Mouse (Mus musculus) urinary bladder, postnatal 14 days (tissue): Measurements from ENCODE around the gene Gstp2.

ENCODE experiments used
- DNase-seq: peaks from one replicate; pipeline ENCODE4 v3.0.0; 2021; ENCODE audit warnings: low spot score

Gene Gstp2

DNA sequence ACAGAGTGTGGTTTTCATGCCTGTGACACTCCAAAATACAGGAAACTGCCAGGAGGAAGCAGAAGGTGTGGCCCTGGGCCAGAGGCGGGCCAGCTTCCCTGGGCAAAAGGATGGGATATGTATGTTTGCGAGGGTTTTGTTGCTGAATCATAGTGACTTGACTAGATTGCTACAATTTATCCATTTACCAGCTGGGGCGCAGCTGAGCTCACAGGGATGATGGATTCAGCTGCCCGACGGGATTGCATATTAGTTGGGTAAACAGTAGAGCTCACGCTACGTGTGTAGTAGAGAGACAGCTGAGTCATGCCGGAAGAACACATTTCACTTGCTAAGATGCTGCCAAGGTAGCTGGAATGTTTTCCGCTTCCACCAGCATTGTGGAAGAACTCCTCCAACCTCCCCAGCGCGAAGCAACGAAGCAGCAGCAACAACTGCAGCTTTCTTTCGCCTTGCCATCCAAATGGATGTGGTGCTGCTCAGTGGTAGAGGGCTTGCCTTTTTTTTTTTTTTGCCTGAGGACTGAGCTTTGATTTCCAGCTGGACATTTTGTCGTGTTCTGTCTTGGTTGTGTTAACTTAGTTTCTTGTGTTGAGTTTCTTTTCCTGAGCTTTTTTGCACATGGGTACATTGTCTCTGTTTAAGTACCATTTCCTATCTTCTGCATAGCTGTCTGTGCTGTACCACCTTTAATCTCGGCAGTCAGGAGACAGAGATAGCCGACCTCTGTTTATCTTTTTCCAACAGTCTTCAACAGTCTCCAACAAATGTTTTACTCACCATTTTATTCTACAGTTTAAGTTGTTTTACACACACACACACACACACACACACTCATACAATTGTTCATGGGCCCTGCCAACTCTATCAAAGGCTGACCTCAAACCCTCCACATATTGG is at the start of gene Gstp2:
Gstp2 (minus strand) TSS at position 58 of the 900 bp plus-strand sequence.
- DNase-seq = peak; percentile 91

DNA sequence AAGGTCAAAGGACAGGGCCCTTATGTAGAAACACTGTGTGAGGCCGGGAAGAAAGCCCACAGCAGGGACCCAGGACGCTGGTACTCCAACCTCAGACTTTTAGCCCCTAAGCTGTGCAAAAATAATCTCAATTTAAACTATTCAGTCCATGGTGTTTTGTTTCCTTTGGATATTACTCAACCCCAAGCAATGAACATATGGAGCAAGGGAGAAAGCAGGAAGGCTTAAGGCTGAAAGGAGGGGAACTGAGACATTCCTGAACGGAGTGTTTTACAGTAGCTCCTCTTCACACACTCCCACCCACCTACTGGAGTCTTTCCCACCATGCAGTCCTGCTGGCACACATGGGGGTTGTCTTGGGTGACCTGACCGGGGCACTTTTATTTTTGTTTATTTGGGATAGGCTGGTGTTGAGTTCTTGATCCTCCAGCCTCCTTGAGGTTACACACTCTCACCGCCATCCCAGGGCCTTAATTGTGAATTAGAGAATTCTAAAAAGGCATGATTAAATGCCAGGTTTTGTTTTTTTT is 49.0 kb upstream of the Gstp2 start:
- DNase-seq = no peak

DNA sequence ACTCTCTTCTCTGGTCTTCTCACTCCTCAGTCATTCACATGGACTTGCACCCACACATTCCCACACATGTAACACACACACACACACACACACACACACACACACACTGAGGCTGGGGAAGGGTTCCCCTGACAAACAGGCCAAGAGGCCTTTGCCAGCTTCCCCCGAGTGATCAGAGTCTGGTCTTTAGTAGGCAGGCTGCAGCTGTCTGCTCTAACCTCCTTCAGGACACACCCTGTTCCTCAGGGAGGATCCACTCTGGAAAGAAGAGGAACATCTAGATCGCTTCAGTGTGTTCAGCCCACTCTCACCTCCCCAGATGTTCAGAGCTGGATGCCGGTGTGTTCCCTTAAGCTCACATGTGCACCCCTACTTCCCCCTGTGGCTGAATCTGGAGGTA is 48.5 kb upstream of the Gstp2 start:
- DNase-seq = no peak

DNA sequence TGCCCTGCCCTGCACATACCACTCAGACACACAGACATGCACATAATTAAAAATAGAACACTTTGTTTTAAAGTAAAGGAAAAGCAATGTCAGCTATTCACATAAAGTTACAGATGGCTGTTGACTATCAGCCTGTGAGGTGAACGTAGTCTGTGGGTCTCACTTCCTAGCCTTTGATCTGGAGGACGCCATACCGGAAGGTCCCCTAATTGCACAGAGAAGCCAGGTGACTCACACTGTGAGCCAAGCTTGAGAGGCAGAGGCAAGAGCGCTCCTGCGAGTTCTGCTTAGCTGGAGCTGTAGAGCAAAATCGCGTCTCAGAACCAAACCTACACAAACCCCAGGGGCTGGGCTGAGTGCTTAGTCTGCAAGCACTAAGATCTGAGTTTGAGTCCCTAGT is 47.9 kb upstream of the Gstp2 start:
- DNase-seq = no peak

DNA sequence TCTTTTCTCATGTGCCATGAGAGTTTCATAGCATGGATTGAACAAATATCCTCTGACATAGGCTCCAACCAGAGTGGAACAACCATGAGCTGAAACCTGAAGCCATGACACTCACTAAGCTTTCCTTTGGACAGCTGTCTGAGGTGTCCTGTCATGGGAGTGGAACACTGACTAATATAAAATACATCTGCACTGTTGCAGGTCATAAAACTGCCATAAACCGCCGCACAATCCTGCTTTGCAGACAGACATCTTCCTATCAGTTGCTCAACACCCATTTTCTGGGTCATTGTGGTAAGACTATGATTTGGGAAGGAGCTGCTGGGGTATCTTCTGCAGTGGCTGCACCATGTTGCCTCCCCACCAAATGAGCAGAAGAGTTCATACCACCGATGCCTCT is 46.9 kb upstream of the Gstp2 start:
- no peak for DNase-seq

DNA sequence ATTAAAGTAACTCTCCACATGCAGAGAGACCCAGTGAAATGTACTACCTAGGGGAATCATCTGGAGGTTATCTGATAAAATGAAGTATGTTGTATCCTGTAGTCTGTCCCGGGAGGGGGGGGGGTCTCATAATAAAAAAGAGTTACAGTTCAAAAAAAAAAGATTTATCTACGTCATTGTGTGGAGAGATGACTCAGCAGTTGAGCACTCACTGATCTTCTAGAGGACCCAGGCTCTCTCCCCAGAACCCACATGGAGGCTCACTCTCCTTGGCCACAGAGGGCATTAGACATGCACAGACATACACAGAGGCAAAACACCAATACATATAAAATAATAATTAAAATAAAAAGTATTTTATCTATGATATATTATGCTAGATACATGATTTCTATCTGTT is 45.6 kb upstream of the Gstp2 start:
- DNase-seq = no peak

DNA sequence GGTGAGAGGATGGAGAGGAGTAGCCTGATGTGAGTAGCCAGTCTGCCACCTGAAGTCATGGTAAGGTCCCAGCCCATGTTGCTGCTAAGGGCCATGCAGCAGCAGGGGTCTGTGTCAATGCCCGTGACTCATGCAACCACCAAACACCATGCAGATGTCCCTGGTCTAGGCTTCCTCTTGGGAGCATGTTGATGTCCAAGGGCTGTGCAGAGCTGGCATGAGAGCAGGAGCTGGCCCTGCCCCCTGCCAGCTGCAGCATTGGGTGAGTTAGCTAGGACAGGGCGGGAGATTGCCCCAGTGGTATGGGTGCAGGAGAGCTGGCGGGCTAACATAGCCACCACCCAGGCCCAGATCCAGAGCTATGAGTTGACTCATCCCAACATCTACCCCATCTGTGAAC is 44.6 kb upstream of the Gstp2 start:
- no peak for DNase-seq

DNA sequence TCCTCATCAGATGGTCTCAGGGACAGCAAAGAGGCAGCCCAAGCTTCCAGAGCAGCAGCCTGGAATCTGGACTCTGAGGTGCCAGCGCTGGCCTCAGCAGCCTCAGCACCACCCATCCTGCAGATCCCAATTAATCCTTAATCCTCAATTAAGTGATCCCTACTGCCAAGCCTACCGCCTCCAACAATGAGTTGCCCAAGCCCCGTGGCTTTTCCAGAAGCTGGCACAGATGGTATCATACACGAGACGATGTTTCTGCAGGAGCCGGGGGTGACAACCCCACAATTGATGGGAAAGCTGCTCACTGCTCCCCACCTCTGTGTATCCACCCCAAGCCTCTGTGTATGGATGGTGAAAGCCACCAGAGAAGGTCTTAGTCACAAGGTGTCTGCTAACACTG is 43.3 kb upstream of the Gstp2 start:
- DNase-seq = no peak

DNA sequence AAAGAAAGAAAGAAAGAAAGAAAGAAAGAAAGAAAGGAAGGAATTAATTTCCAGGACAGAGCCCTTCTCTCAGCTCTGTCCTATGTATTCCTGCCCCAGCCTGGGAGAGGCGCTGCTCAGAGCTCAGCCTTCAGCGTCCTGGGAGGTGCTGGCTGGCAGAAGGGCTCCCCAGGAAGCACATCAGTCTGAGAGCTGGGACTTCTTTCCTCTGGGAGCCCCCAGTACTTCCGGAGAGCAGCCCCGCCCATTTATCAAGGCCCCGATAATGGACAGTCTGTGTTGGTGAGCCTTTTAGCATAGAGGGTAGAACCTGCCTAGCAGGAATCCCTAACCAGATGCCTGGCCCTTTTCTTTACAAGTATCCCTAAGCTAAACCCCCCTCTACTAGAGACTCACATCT is 42.3 kb upstream of the Gstp2 start:
- no peak for DNase-seq

DNA sequence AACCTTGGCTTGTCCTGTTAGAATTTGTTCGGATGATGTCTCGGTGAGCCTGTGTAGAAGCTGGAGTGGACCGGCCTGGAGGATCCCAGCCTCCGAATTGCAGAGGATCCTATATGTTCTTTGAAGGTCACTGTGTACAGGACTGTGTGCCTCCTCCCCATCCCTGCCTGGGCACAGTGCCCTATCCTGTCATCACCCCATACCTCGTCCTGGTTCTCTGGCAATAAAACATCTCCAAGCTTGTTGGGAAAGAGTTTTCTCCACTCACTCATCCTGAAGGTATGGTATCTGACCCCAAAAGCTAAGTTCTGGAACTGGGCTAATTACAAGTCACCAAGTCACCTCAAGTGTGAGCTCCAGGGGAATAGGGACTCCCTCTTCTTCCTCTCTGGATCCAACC is 41.3 kb upstream of the Gstp2 start:
- DNase-seq = no peak

DNA sequence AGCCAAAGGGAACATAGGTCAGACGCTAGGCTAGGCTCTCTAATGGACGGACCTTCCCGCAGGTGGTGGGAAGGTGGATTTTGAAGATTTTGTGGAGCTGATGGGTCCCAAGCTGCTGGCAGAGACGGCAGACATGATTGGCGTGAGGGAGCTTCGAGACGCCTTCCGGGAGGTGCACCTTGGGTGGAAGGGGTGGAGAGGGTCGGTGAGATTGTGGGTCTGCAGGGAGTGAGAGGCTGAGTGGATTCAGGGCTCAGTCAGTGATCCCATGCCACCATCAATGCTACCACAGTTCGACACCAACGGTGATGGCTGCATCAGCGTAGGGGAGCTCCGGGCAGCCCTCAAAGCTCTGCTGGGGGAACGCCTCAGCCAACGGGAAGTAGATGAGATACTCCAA is 40.3 kb upstream of the Gstp2 start:
- DNase-seq = no peak

DNA sequence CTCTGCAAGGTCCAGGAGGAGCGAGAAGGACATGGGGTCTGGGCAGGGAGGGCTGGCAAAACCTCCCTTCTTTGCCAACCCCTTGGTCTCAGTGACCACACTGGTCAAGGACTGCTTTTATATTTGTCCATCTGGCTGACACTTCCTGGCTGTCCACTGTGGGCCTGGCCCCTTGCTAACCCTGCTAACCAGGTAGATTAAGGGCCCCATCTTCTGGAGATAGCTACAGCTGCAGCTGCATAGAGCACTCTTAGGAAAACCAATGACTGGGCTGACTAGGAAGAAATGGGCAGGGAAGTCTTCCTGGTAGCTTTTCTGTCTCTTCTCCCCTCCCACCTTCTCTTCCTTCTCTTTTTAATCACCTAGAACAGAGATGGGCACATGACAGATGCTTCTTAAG is 39.2 kb upstream of the Gstp2 start:
- DNase-seq = no peak

DNA sequence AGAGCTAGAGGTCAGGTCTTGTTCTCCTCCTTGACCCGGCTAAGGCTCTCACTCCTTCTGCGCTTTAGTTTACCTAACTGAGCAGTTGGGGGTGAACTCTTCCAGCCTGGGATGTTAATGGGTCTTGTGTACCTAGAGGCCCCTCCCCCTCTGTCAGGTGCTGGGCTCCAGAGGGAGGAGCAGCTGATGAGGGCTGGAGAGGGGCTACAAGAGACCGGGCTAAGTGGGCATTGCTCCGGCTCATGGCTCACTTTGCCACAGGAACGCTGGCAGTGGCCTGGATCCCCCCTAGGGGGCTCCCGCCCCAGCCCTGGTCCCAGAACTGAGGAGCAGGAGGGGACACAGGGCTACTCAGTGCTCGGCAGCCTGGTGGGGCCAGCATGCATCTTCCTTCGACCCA is 38.0 kb upstream of the Gstp2 start:
- DNase-seq = no peak

DNA sequence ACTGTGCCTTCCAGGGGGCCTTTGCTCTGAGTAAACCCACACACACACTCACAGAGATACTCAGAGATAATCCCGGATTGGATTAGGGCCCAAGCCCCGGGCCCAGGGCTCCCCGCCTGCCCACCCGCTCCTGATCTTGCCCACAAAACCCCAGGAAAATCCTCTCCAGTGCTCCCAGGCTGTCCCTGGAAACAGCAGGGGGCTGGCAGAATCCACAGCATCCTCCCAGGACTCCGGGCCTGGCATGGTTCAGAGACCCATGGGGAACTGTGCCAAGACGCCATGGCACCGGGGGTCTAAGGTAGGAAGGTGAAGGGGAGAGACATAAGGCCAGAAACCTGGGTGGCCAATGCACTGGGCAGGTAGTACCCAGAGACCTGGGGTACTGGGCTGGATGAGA is 37.5 kb upstream of the Gstp2 start:
- no peak for DNase-seq

DNA sequence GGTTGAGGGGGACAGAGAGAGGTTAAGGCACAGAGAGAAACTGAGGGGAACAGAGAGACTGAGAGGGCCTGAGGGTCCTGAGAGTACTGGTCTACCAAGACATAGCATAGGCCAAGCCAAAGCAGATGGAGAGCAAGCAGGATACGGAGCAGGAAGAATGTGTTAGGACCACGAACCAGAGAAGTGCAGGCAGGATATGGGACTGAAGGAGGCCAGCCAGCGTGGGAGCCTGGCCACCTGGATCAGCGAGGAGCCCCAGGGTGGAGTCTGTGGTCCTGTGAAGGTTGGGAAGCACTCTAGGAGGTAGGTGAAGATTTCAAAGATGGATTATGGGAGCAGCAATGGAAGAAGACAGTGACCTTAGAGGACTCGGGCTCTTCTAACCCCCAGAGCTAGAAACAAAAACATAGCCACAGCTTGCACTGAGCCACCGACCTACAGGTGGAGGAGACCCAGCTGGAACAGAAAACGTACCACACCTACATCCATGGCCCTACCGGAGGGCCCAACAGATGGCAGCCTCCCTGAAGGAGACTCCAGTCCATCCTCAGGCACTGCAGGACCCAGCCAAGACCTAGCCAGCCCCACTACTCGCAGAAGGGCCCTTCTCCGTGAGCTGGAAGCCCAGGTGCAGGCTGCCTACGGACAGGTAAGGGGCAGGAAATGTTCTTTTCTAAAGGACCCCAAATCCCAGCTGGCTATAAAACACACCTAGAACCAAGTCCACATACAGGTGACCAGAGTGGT is 36.6 kb upstream of the Gstp2 start:
- DNase-seq = no peak

DNA sequence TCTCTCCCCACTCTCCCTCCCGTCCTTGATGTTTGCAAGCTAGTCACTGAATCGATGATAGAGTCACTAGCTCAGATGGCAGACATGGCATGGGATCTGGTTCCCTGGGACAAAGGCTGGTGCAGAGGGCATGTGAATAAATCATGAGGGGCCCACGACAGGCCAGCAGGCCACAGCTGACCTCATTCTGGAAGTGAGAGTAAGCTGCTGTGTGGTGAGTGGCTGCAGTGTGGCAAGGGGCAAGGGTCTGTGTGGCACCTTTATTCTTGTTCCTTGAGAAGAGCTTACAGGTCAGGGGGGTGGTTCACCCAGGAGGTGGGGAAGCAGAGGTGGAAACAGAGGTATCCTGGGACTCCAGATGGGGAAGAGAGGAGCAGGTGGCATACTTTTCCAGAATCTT is 35.6 kb upstream of the Gstp2 start, which contains the start of gene Cabp2:
Cabp2 (plus strand) TSS at position 185 of the 400 bp plus-strand sequence.
- DNase-seq = no peak

DNA sequence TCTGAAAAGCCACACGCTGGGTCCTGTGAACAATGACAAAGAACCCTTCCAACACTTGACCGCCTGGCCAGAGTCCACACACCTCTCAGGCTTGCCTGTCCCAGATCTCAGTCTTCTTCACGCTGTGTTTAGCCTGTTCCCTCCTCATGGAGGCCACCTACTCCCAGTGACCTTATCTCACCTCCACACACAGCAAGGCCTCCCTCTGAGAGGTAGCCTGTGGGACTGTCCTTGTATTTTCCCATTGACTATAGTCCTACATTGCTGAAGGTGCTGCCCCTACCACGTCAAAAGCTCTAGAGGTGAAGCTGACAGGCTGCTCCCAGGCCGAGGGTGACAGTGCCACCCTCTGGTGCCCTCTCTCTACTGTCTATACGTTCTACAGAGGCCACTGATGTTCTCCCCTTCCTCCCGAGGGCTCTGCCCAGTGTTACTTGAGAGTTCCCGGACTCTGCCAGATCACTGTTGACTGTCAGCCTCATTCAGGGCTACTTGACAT is 34.7 kb upstream of the Gstp2 start:
- DNase-seq = no peak

DNA sequence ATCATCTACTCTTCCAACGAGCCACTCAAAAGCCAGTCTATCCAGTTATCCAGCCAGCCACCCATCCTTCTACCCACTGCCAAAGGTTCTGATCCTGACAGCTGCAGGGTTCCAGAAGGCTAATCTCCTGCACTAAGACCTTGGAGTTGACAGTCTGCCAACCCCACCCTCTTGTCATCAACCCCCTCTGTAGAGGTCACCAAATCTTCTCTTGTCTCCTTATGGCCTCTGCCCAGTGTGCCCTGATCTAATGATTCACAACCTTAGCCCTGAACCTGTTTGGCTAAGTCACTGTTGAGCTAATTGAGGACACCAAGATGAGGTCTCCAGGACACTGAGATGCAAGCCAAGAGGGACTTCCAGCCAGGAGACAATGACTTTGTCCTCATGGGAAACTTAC is 33.8 kb upstream of the Gstp2 start:
- DNase-seq = no peak

DNA sequence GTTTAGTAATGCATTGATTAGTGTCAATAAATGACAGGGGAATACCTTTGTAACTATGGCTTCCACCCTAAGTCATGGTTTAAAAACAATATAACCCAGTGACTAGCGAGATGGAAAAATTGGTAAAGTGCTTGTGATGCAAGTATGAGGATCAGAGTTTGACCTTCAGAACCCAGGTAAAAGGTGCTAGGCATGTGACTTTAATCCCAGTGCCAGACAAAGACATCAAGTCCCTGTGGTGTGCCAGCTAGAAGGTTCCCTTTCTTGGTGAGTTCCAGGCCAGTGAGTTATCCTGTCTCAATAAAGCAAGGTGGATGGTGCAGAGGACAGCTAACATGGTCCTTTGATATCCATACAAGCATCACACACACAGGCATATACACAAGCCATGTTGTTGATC is 29.7 kb upstream of the Gstp2 start:
- DNase-seq = no peak

DNA sequence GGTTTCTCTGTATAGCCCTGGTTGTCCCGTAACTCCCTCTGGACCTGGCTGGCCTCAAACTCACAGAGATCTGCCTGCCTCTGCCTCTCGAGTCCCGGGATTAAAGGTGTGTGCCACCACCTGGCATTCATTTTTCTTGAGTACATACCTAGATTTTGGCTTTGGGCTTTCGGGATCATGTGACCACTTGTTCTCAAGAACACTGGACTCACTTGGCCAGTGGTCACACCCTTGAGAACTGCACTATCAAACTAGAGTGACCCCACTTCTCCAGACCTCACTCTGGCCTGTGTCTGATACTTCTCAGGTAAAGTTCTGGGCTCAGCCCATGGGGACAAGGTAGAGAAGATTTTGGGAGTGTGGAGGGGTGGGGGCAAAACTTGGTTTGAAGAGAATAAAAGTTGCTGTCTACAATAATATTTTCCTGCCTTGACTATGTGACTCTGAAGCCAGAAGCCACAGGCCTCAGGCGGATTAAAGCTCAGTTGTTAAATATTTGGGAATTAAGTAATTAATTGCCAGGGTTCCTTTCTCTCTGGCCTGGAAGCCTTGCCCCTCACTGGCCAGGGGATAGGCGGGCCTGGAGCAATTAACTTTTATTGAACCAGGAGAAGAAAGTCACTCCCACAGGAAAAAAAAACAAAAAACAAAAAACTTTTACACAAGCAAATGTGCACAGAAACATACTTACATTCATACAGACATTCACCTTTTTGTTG is 27.0 kb upstream of the Gstp2 start:
- no peak for DNase-seq

DNA sequence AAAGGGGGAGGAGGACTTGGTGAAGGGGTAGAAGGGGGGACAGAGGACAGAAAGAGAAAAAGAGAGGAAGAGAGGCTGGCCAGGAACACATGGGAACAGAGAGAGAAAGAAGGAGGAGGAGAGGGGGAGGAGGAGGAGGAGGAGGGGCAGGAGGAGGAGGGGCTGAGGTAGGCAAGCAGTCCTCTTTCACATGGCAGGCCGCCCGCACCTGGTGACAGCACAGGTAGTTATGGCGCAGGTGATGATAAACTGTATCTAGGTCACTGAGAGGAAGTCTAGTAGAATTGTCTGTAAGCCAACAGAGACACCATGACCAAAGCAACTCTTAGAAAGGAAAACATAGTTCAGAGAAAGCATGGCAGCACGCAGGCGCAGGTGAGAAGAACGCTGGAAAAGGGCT is 25.6 kb upstream of the Gstp2 start:
- DNase-seq = no peak

DNA sequence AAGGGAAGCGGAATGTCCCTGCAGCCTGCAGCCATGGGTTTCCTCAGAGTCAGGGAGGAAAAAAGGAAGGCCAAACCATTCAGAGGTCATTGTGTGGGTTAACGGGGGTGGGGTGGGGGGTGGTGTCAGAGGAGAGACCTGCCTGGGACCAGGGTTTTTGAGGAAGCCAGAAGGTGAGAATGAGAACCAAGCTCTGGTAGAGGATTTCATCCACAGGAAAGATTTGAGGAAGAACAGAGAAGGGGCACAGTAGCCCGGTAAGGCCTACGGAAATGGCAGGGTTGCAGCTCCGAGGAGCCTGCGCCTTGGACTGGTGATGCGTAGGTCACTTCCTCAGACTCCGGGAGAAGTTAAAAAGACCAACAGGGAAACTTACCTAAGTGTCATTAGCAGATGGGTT is 24.9 kb upstream of the Gstp2 start:
- DNase-seq = no peak
